Mouse (Mus musculus): Measurements from ENCODE around the gene Ctsw.

- TF ChIP-seq CEBPB (IDR thresholded peaks at IDR 0.05; ENCODE audit: insufficient read depth, poor library complexity, severe bottlenecking) = no peak
- no peak for TF ChIP-seq POLR2A (IDR thresholded peaks at IDR 0.05; ENCODE audit: insufficient read length, low read depth)
- TF ChIP-seq POLR2AphosphoS2 (IDR thresholded peaks at IDR 0.05; ENCODE audit: insufficient read length, low read depth) = no peak
- TF ChIP-seq MYOG (IDR thresholded peaks at IDR 0.05; ENCODE audit: control insufficient read depth in 1 of 3, insufficient read depth in 1 of 3, insufficient read length in 2 of 3, low read depth in 2 of 3) = no peak
- TF ChIP-seq USF1 (IDR thresholded peaks at IDR 0.05; ENCODE audit: low read depth) = no peak
Observed at GRCm38 (mm10) chr19:5420579-5420978, 47.7 kb downstream of the Ctsw start.
